Mouse (Mus musculus) CH12.LX (cell line): ENCODE measurements at regions not wholly inside any gene's neighbourhood (a gene's known extent, or its start where the extent isn't known, plus 50 kb on each side); places are given as distances from the start of the nearest gene placed in this dataset.

Experiments
- DNase-seq: peaks from one replicate; pipeline ENCODE4 v3.0.0-alpha.2; 2013; ENCODE audit errors: extremely low read depth
- H3K27ac ChIP-seq: 2 replicates; pipeline ENCODE4 v1.5.1; 2012; ENCODE audit warnings: low read depth, mild to moderate bottlenecking, control low read depth, moderate library complexity; ENCODE audit not compliant: insufficient read depth
- H3K27me3 ChIP-seq: replicated peaks from 2 replicates; pipeline ENCODE3; 2012; ENCODE audit warnings: inconsistent platforms
- H3K36me3 ChIP-seq, 2 experiments: replicated peaks in 1 of 2; 2 replicates each; pipeline versions ENCODE3 to v1.6.1; 2012; ENCODE audit warnings: inconsistent platforms in 1 of 2, low read length in 1 of 2, mild to moderate bottlenecking in 1 of 2, mixed read lengths in 1 of 2, moderate library complexity in 1 of 2; ENCODE audit not compliant: control insufficient read depth in 1 of 2, insufficient read depth in 1 of 2
- H3K4me1 ChIP-seq, 2 experiments: 2 replicates each; pipeline ENCODE4 v1.6.1; 2012; ENCODE audit warnings: inconsistent platforms in 1 of 2, moderate library complexity in 1 of 2; ENCODE audit not compliant: insufficient read depth in 2 of 2, control insufficient read depth in 1 of 2
- H3K4me2 ChIP-seq: 2 replicates; pipeline ENCODE4 v1.6.1; 2012; ENCODE audit warnings: low read depth, mild to moderate bottlenecking, control low read depth; ENCODE audit not compliant: poor library complexity, insufficient read depth, severe bottlenecking
- H3K4me3 ChIP-seq, 3 experiments: fragments of 150-350 bp in 1 of 3; sonication (generic) in 1 of 3; replicated peaks in 1 of 3; 2 replicates each; pipeline versions ENCODE3 to v1.5.1; 2011 to 2012; ENCODE audit warnings: low read depth in 2 of 3, low read length in 2 of 3, mild to moderate bottlenecking in 2 of 3, moderate library complexity in 2 of 3, control low read depth in 1 of 3, improper control_type of control experiment in 1 of 3, inconsistent platforms in 1 of 3, mixed read lengths in 1 of 3; ENCODE audit not compliant: poor library complexity in 1 of 3
- H3K79me2 ChIP-seq: replicated peaks from 2 replicates; pipeline ENCODE4 v1.6.1; 2012; ENCODE audit warnings: mild to moderate bottlenecking, moderate library complexity; ENCODE audit not compliant: control insufficient read depth, poor library complexity, insufficient read depth, severe bottlenecking; ENCODE audit errors: extremely low read depth
- H3K9ac ChIP-seq: 2 replicates; pipeline ENCODE4 v1.6.1; 2012; ENCODE audit warnings: low read depth, mild to moderate bottlenecking, control low read depth, moderate library complexity; ENCODE audit not compliant: insufficient read depth
- H3K9me3 ChIP-seq: replicated peaks from 2 replicates; pipeline ENCODE3; 2012; ENCODE audit warnings: low read length, inconsistent platforms, mixed read lengths
- BHLHE40 ChIP-seq: IDR thresholded peaks from 2 replicates; pipeline ENCODE4 v1.6.1; 2011; ENCODE audit warnings: mild to moderate bottlenecking, low read depth, low read length, improper control_type of control experiment
- CHD2 ChIP-seq: IDR thresholded peaks from 2 replicates; pipeline ENCODE4 v1.6.1; 2011; ENCODE audit warnings: low read length, improper control_type of control experiment
- CTCF ChIP-seq, 2 experiments: IDR thresholded peaks in 1 of 2; conservative IDR thresholded peaks in 1 of 2; 2 replicates each; pipeline ENCODE4 v1.5.1; 2011 to 2012; ENCODE audit warnings: low read depth in 2 of 2, low read length in 2 of 2, improper control_type of control experiment in 1 of 2, inconsistent platforms in 1 of 2, mild to moderate bottlenecking in 1 of 2, moderate library complexity in 1 of 2
- ELF1 ChIP-seq: IDR thresholded peaks from 2 replicates; pipeline ENCODE4 v1.6.1; 2014; ENCODE audit warnings: low read depth, mild to moderate bottlenecking, inconsistent platforms, low read length, improper control_type of control experiment
- EP300 ChIP-seq: IDR thresholded peaks from 2 replicates; pipeline ENCODE4 v1.6.1; 2011; ENCODE audit warnings: low read length, improper control_type of control experiment
- ETS1 ChIP-seq: conservative IDR thresholded peaks from 2 replicates; pipeline ENCODE4 v1.6.1; 2012; ENCODE audit warnings: low read depth, mild to moderate bottlenecking, inconsistent platforms, low read length, improper control_type of control experiment, moderate library complexity
- HCFC1 ChIP-seq: IDR thresholded peaks from 2 replicates; pipeline ENCODE4 v1.6.1; 2012; ENCODE audit warnings: low read depth, mild to moderate bottlenecking, inconsistent platforms, low read length, improper control_type of control experiment
- IRF4 ChIP-seq: IDR thresholded peaks from 2 replicates; pipeline ENCODE4 v1.6.1; 2014; ENCODE audit warnings: low read depth, mild to moderate bottlenecking, inconsistent platforms, low read length, improper control_type of control experiment
- JUN ChIP-seq: IDR thresholded peaks from 2 replicates; pipeline ENCODE4 v1.6.1; 2011; ENCODE audit warnings: low read depth, mild to moderate bottlenecking, low read length, improper control_type of control experiment, moderate library complexity; ENCODE audit not compliant: insufficient read depth
- JUND ChIP-seq: conservative IDR thresholded peaks from 2 replicates; pipeline ENCODE4 v1.6.1; 2011; ENCODE audit warnings: low read depth, low read length, improper control_type of control experiment
- KAT2A ChIP-seq: IDR thresholded peaks from 2 replicates; pipeline ENCODE4 v1.6.1; 2012; ENCODE audit warnings: low read length, improper control_type of control experiment, inconsistent platforms; ENCODE audit not compliant: insufficient replicate concordance
- MAFK ChIP-seq: IDR thresholded peaks from 2 replicates; pipeline ENCODE4 v1.6.1; 2011; ENCODE audit warnings: low read length, improper control_type of control experiment; ENCODE audit not compliant: insufficient replicate concordance
- MAZ ChIP-seq: IDR thresholded peaks from 2 replicates; pipeline ENCODE4 v1.6.1; 2012; ENCODE audit warnings: low read depth, mild to moderate bottlenecking, inconsistent platforms, low read length, improper control_type of control experiment, moderate library complexity
- MXI1 ChIP-seq: IDR thresholded peaks from 2 replicates; pipeline ENCODE4 v1.6.1; 2011; ENCODE audit warnings: mild to moderate bottlenecking, low read depth, low read length, improper control_type of control experiment
- NELFE ChIP-seq: IDR thresholded peaks from 2 replicates; pipeline ENCODE4 v1.6.1; 2011; ENCODE audit warnings: low read depth, low read length, improper control_type of control experiment
- PAX5 ChIP-seq: IDR thresholded peaks from 2 replicates; pipeline ENCODE4 v1.6.1; 2012; ENCODE audit warnings: low read length, inconsistent platforms, mixed read lengths
- POLR2A ChIP-seq: IDR thresholded peaks from 2 replicates; pipeline ENCODE4 v1.6.1; 2011; ENCODE audit warnings: low read depth, mild to moderate bottlenecking, improper control_type of control experiment, low read length
- POLR2AphosphoS2 ChIP-seq: IDR thresholded peaks from 2 replicates; pipeline ENCODE4 v1.6.1; 2011; ENCODE audit warnings: low read depth, low read length, improper control_type of control experiment
- RAD21 ChIP-seq: IDR thresholded peaks from 2 replicates; pipeline ENCODE4 v1.6.1; 2011; ENCODE audit warnings: low read depth, mild to moderate bottlenecking, low read length, improper control_type of control experiment, moderate library complexity
- SIN3A ChIP-seq: IDR thresholded peaks from 2 replicates; pipeline ENCODE4 v1.6.1; 2012; ENCODE audit warnings: low read length, improper control_type of control experiment, inconsistent platforms
- TCF12 ChIP-seq: IDR thresholded peaks from 2 replicates; pipeline ENCODE4 v1.6.1; 2014; ENCODE audit warnings: low read depth, mild to moderate bottlenecking, inconsistent platforms, low read length, improper control_type of control experiment
- USF2 ChIP-seq: conservative IDR thresholded peaks from 2 replicates; pipeline ENCODE4 v1.6.1; 2011; ENCODE audit warnings: low read depth, low read length, improper control_type of control experiment
- ZC3H11A ChIP-seq: IDR thresholded peaks from 2 replicates; pipeline ENCODE4 v1.6.1; 2012; ENCODE audit warnings: low read depth, mild to moderate bottlenecking, inconsistent platforms, low read length, improper control_type of control experiment
- ZKSCAN1 ChIP-seq: IDR thresholded peaks from 2 replicates; pipeline ENCODE4 v1.6.1; 2012; ENCODE audit warnings: low read depth, inconsistent platforms, low read length, improper control_type of control experiment, borderline replicate concordance
- ZMIZ1 ChIP-seq: IDR thresholded peaks from 2 replicates; pipeline ENCODE4 v1.6.1; 2012; ENCODE audit warnings: low read depth, mild to moderate bottlenecking, inconsistent platforms, low read length, improper control_type of control experiment
- ZNF384 ChIP-seq: IDR thresholded peaks from 2 replicates; pipeline ENCODE4 v1.6.1; 2012; ENCODE audit warnings: low read depth, low read length, improper control_type of control experiment, inconsistent platforms
- dilution Hi-C: fragments of 300-500 bp; cut with MboI; formaldehyde crosslinking; loops from 2 replicates; pipeline ENCODE4 v1.14.3; 2020; ENCODE audit warnings: low sequenced_read_pairs; ENCODE audit not compliant: extremely low pct_unique_long_range_greater_than_20kb, extremely low pct_ligation_motif_present
- in situ Hi-C: fragments of 300-500 bp; cut with MboI; formaldehyde crosslinking; loops from 3 replicates; pipeline ENCODE4 v1.14.3; 2019; ENCODE audit warnings: low sequenced_read_pairs, low pct_ligation_motif_present, low pct_unique_long_range_greater_than_20kb, mixed read lengths

GRCm38 (mm10) chr13:51919171-51919793, 72.8 kb downstream of the Gadd45g start:
- no peak for DNase-seq
- TF ChIP-seq USF2 (no peak), BHLHE40 (no peak), ZC3H11A (no peak), ZNF384 (no peak), CTCF (conservative IDR thresholded peaks at IDR 0.05 in 1 of 2, IDR thresholded peaks at IDR 0.05 in 1 of 2; ENCODE audit: low read depth in 2 of 2, low read length in 2 of 2) (no peak), JUND (no peak), CHD2 (no peak), TCF12 (no peak), ZKSCAN1 (no peak), SIN3A (no peak), POLR2AphosphoS2 (no peak), RAD21 (no peak), HCFC1 (no peak), ZMIZ1 (no peak), JUN (no peak)
- TF ChIP-seq, all 38 proteins: peak for 0
- in situ Hi-C loops: no loop called here
- Histone ChIP-seq H3K27ac (no peak overlapping the region), H3K9me3 (no peaks in the 10 kb centered on the region), H3K4me2 (no peak overlapping the region), H3K4me3 (no peak overlapping the region), H3K27me3 (peaks cover 5% of the 10 kb centered on the region), H3K79me2 (no peaks in the 10 kb centered on the region), H3K36me3 (no peaks in the 10 kb centered on the region), H3K9ac (no peak overlapping the region), H3K4me1 (peaks cover 3 to 8% of the 10 kb centered on the region in 2 experiments; a peak in 3 of 4 replicates)
- dilution Hi-C loops: no loop called here

GRCm38 (mm10) chr13:51919937-51920336, 73.5 kb downstream of the Gadd45g start:
- Histone ChIP-seq H3K36me3 (no peaks in the 10 kb centered on the region), H3K9me3 (no peaks in the 10 kb centered on the region), H3K9ac (no peak overlapping the region), H3K4me3 (no peak overlapping the region), H3K79me2 (no peaks in the 10 kb centered on the region)
- TF ChIP-seq KAT2A: no peak
- TF ChIP-seq CHD2: no peak
- no peak for TF ChIP-seq NELFE
- no peak for TF ChIP-seq POLR2A
- no peak for TF ChIP-seq ZMIZ1
- TF ChIP-seq POLR2AphosphoS2: no peak
- TF ChIP-seq EP300: no peak
- no peak for TF ChIP-seq HCFC1
- no peak for TF ChIP-seq ETS1
- TF ChIP-seq ELF1: no peak
- TF ChIP-seq MAZ: no peak
- no peak for TF ChIP-seq MXI1
- no peak for TF ChIP-seq IRF4
- TF ChIP-seq ZKSCAN1: no peak
- TF ChIP-seq PAX5: no peak
- no peak for TF ChIP-seq MAFK
- TF ChIP-seq, all 38 proteins: peak for 0
- Histone ChIP-seq H3K27me3 (peaks cover 5% of the 10 kb centered on the region), H3K4me1 (peaks cover 3 to 8% of the 10 kb centered on the region in 2 experiments; a peak in 3 of 4 replicates), H3K4me2 (no peak overlapping the region), H3K27ac (no peak overlapping the region)
- in situ Hi-C loops: no loop called here
- dilution Hi-C loops: no loop called here
- DNase-seq: no peak
